Mouse (Mus musculus) kidney, postnatal 0 days (tissue): ENCODE measurements around the gene Shd. TPM values are rescaled to one million over a fixed set of nuclear protein-coding genes. Genes with fewer than 3 reads are reported as not detected.

ENCODE experiments used
- ATAC-seq: fragments of 200-750 bp; cut with Nextera tagmentation; replicated peaks from 2 replicates; pipeline ENCODE4 v1.8.0; 2017; ENCODE audit warnings: low read depth, moderate number of reproducible peaks, moderate TSS enrichment, moderate library complexity; ENCODE audit not compliant: low FRiP score
- DNase-seq: peaks from one replicate; pipeline ENCODE4 v3.0.0-alpha.2; 2016; ENCODE audit warnings: low spot score
- H3K27ac ChIP-seq: fragments of 300-500 bp; sonication (generic); 2 replicates; pipeline ENCODE4 v1.5.1; 2014; ENCODE audit warnings: mild to moderate bottlenecking
- H3K27me3 ChIP-seq: fragments of 300-500 bp; sonication (generic); 2 replicates; pipeline ENCODE4 v1.6.1; 2014; ENCODE audit warnings: low read length, mixed read lengths; ENCODE audit not compliant: insufficient read depth
- H3K36me3 ChIP-seq: fragments of 300-500 bp; sonication (generic); 2 replicates; pipeline ENCODE4 v1.6.1; 2014; ENCODE audit warnings: low read length, mixed read lengths; ENCODE audit not compliant: insufficient read depth
- H3K4me1 ChIP-seq: fragments of 300-500 bp; sonication (generic); replicated peaks from 2 replicates; pipeline ENCODE4 v1.6.1; 2014; ENCODE audit warnings: antibody characterized with exemption, low read length, mixed read lengths; ENCODE audit not compliant: insufficient read depth
- H3K4me2 ChIP-seq: fragments of 300-500 bp; sonication (generic); 2 replicates; pipeline ENCODE4 v1.6.1; 2014; ENCODE audit warnings: mild to moderate bottlenecking, low read length, moderate library complexity, mixed read lengths
- H3K4me3 ChIP-seq: fragments of 300-500 bp; sonication (generic); replicated peaks from 2 replicates; pipeline ENCODE4 v1.5.1; 2014; ENCODE audit warnings: low read depth, low read length
- H3K9ac ChIP-seq: fragments of 300-500 bp; sonication (generic); 2 replicates; pipeline ENCODE4 v1.6.1; 2014; ENCODE audit warnings: low read depth, low read length
- H3K9me3 ChIP-seq: fragments of 300-500 bp; sonication (generic); replicated peaks from 2 replicates; pipeline ENCODE4 v1.6.1; 2016; ENCODE audit warnings: low read length, inconsistent platforms, mixed read lengths
- CTCF ChIP-seq: IDR thresholded peaks from 2 replicates; pipeline ENCODE4 v1.5.1; 2016; ENCODE audit warnings: antibody characterized with exemption, low read depth, mild to moderate bottlenecking, moderate library complexity
- WGBS: fragments of 180-500 bp; shearing (Covaris S2); extraction: QIAGEN DNeasy Blood & Tissue Kit; methylation state at CpG from one replicate; pipeline ENCODE4 v1.1.7; 2014; 5-methylcytosine and 5-hydroxymethylcytosine counted together
- polyA plus RNA-seq: library from polyadenylated mRNA; unstranded; fragments of >200 nt; fragmentation: Nextera tagmentation; extraction: Ambion mirVana; gene quantifications from 2 replicates; pipeline ENCODE4 v1.2.1, GENCODE M21; 2015

The Shd gene
- polyA plus RNA-seq, 1 experiment from 2014 or later = 54.2 TPM

DNA sequence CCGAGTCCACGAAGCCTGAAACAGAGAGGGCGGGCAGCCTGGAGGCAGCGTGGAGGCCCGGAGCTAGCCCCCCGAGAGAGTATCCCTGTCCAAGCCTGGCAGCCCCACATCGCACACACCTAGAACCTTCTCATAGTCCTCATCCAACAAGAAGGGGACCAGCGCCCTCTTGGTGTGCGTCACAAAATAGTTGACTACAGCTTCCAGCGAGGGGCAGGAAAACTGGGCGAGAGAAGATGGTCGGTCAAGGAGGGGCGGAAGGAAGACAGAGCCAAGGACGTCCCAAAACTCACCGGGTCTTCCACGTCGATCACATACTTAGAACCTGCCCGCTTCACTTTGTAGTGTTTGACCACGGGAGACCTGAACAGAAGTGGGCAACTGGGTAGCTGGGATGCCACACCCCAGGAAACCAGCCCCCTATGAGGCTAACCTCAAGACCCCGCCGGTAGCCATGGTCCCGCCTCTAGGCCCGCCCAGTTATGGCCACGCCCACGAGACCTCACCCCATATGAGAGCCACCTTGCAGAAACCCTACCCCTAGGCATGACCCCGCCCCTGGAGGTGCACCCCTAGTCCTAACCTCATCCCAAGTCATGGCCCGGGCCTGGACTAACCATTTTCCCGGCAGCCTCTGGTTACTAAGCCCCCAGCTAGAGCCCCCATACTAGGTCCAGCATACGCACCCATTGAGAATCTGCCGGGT lies 29.7 kb downstream of the Shd start:
- DNase-seq (no peak), ATAC-seq (peak; percentile 47)
- TF ChIP-seq CTCF = peak; percentile 22; the same call in 1 of the 2 replicates
- Histone ChIP-seq H3K9me3 (no peaks in the 10 kb centered on the region), H3K9ac (no peak overlapping the region), H3K4me1 (no peaks in the 10 kb centered on the region), H3K4me2 (peak overlapping the region; percentile 28), H3K27me3 (no peaks in the 10 kb centered on the region), H3K4me3 (no peak overlapping the region), H3K36me3 (no peaks in the 10 kb centered on the region), H3K27ac (no peak overlapping the region)
- WGBS = 18% methylated on average over 30 of the region's 30 CpGs

DNA sequence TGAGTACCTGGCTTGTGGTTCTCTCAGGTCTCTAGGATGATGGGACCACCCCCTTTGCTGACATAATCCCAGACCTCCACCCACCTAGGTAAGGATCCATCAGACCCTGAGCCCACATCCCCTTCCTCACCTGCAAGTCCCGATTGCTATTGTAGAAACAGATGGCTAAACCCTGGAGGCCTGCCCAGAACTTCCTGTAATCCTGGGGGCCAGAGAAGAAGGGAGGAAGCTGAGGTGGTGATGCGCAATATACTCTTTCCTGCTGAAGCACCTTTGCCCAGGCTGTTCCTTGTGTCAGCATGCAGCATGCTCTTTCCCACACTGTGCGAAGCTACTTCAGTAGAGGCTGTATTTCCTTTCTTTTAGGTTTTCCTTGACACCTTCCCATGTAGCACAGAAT lies 32.7 kb downstream of the Shd start:
- peaks cover 3% of the 10 kb centered on the region; the same call in 1 of the 2 replicates for H3K4me1 ChIP-seq
- no peaks in the 10 kb centered on the region for H3K27me3 ChIP-seq
- H3K9me3 ChIP-seq = no peaks in the 10 kb centered on the region
- ATAC-seq (no peak), DNase-seq (no peak)
- no peak for TF ChIP-seq CTCF
- no peaks in the 10 kb centered on the region for H3K36me3 ChIP-seq
- no peak overlapping the region for H3K4me2 ChIP-seq
- WGBS = 75% methylated on average over 3 of the region's 3 CpGs
- H3K27ac ChIP-seq = no peak overlapping the region
- no peak overlapping the region for H3K9ac ChIP-seq
- no peak overlapping the region for H3K4me3 ChIP-seq

DNA sequence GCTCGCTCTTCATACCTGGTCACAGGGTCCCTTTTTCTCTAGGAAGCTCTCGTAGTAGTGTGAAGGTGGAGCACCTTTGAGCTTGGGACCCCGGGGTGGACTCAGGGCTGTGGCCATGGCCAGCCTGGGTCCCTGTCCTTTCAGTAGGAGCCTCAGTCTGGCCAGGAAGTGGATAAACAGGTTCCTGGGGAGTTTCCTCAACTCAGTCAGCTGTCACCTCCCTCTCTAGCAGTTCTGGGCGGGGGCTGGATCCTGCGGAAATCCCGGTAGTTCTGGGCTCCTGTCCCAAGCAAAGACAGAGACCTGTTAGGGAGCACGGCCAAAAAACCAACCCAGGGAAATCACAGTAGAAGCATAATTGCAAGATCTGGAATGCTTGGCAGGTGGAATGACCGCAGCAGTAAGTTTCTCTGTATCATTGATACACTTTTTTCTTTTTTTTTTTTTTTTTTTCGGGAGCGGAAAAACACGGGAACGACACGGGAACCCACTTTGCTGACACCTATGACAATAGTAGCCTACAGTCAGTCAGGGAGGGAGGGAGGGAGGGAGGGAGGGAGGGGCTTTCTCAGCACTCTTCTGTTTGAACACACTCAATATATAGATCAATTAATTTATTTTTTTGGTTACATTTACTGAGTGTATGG lies 35.3 kb downstream of the Shd start, which contains the start of the genes Stap2 and Mpnd:
Stap2 (minus strand) TSS at position 170 of the 647 bp plus-strand sequence.
Mpnd (plus strand) TSS at position 297 of the 647 bp plus-strand sequence.
- Histone ChIP-seq H3K27me3 (no peaks in the 10 kb centered on the region), H3K9me3 (no peaks in the 10 kb centered on the region), H3K27ac (peak within 1 kb of the TSS; percentile 51), H3K4me3 (peak within 1 kb of the TSS; percentile 15), H3K4me1 (peaks cover 13% of the 10 kb centered on the region), H3K9ac (0 out of 2 replicates have a peak within 1 kb of the TSS, but pooled peaks have one; percentile 19), H3K4me2 (peak within 1 kb of the TSS; percentile 37), H3K36me3 (no peaks in the 10 kb centered on the region)
- DNase-seq (peak; percentile 63), ATAC-seq (no peak)
- TF ChIP-seq CTCF = no peak
- WGBS = 33% methylated on average over 13 of the region's 13 CpGs

DNA sequence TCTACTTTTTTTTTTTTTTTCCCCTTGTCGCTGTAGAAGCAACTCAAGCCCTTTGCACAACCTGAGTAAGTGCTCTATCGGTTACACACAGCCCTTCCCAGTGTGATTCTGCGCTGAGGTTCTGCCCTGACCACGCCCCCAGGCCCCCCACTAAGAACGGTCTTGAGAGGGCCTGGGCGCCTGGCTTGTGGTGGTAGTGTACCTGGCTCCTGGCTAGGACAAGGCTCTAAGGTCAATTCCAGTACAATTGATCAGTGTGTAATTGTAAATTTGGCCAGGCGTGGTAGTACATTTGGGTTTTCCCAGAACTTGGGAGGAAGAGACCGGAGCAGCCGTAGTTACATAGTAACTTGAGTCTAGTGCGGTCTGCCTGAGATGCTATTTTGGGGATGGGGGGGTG lies 36.7 kb downstream of the Shd start:
- Histone ChIP-seq H3K4me2 (peak overlapping the region; percentile 99; the same call in 1 of the 2 replicates), H3K4me1 (peaks cover 15% of the 10 kb centered on the region), H3K9me3 (no peaks in the 10 kb centered on the region), H3K27ac (peak overlapping the region; percentile 88; the same call in 1 of the 2 replicates), H3K27me3 (no peaks in the 10 kb centered on the region), H3K9ac (no peak overlapping the region), H3K4me3 (no peak overlapping the region), H3K36me3 (no peaks in the 10 kb centered on the region)
- no peak for ATAC-seq
- TF ChIP-seq CTCF = no peak
- WGBS = 45% methylated on average over 10 of the region's 10 CpGs
- no peak for DNase-seq

DNA sequence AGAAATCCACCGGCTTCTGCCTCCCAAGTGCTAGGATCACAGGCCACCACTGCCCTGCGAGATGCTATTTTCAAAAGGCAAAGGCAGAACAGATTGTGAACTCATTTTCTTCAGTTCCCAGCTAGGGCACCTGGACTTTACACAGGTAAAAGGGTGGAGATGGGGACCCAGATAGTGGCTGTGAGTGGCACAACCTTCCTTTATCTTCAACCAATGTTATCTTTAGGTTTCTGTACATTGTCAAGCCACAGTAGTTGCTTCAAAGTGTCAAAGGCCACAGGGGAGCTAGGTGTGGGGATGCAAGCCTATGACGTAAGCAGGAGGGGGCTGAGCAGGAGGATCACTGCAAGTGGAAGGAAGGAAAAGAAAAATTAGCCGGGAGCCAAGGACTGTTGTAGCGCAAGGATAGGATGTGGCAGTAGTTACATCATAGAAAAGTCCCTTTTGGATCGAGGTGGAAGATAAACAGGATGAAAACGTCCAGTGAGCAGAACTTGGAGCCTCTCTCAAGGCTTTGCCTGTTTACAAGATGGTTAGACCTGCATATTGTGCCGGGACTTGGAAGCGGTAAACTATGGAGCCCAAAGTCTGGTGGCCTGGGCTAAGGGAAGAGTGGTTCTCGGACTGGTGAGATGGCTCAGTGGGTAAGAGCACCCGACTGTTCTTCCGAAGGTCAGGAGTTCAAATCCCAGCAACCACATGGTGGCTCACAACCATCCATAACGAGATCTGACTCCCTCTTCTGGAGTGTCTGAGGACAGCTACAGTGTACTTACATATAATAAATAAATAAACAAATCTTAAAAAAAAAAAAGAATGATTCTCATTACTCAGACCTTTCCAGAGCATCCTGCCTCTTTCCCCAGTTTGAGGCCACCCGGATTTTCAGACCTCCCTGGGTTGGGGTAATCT lies 37.4 kb downstream of the Shd start:
- peak; percentile 26; the same call in 1 of the 2 replicates for TF ChIP-seq CTCF
- H3K4me3 ChIP-seq = peak overlapping the region; percentile 72
- no peaks in the 10 kb centered on the region for H3K27me3 ChIP-seq
- H3K36me3 ChIP-seq = no peaks in the 10 kb centered on the region
- peak overlapping the region; percentile 28; the same call in 1 of the 2 replicates for H3K9ac ChIP-seq
- peaks cover 15% of the 10 kb centered on the region for H3K4me1 ChIP-seq
- ATAC-seq (peak; percentile 30), DNase-seq (peak; percentile 24)
- peak overlapping the region; percentile 88 for H3K27ac ChIP-seq
- peak overlapping the region; percentile 99 for H3K4me2 ChIP-seq
- no peaks in the 10 kb centered on the region for H3K9me3 ChIP-seq
- 26% methylated on average over 13 of the region's 14 CpGs for WGBS
